ENCODE assay signal across 9 mouse cellular contexts in the genomic region with DNA sequence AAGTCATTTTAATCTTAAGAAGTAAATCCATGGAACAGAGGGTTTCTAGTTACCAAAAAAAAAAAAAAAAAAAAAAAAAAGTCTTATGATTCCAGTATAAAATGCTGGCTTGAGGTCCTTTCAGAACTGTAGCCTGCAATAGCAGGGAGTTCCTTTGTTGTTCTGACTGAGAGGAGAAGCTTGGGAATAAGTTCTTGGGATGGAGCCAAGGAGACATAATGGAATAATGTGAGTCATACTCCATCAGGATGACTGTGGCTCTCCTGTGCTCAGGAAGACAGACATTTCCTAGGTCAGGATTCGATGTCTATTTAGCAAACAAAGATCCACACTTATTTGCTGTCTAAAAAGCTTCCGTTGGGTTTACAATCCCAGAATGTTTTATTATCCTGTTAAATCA.
DNase-seq lines count a peak whose midpoint lies in the region; ATAC-seq lines count a peak whose summit lies in the region.
"Had no signal": no experiment of that assay in that cellular context is flagged by ENCODE, and none has a peak within 500 bp of the region (broad histone marks: within the 10 kb centered on the region; RNA-seq: fewer than 3 reads in every experiment).

No protein-coding gene starts in this region.

- H3K27me3 ChIP-seq in intestine, embryonic 16.5 days (replicated peaks; ENCODE audit: control insufficient read depth, insufficient read depth, low read length): no peaks in the 10 kb centered on the region
- H3K27me3 ChIP-seq in intestine, embryonic 15.5 days (replicated peaks): no peaks in the 10 kb centered on the region
- H3K27me3 ChIP-seq in neural tube, embryonic 13.5 days: no peaks in the 10 kb centered on the region
- H3K27me3 ChIP-seq in heart, embryonic 13.5 days (replicated peaks): no peaks in the 10 kb centered on the region
- H3K27me3 ChIP-seq: forebrain, embryonic 12.5 days had no signal

- H3K4me2 ChIP-seq in intestine, embryonic 16.5 days (ENCODE audit: low read depth, low read length): no peak overlapping the region
- H3K4me2 ChIP-seq in intestine, embryonic 15.5 days (replicated peaks): no peak overlapping the region
- no peak overlapping the region for H3K4me2 ChIP-seq in neural tube, embryonic 13.5 days
- H3K4me2 ChIP-seq in heart, embryonic 13.5 days: no peak overlapping the region
- H3K4me2 ChIP-seq: forebrain, embryonic 12.5 days had no signal

- H3K27ac ChIP-seq in intestine, embryonic 16.5 days (ENCODE audit: low read length): no peak overlapping the region
- H3K27ac ChIP-seq in intestine, embryonic 15.5 days: no peak overlapping the region
- 0 out of 2 replicates have a peak overlapping the region, but pooled peaks have one; percentile 35 for H3K27ac ChIP-seq in neural tube, embryonic 13.5 days (replicated peaks)
- peak overlapping the region; percentile 6; the same call in 1 of the 2 replicates for H3K27ac ChIP-seq in heart, embryonic 13.5 days (replicated peaks)
- H3K27ac ChIP-seq: forebrain, embryonic 12.5 days had no signal

- no peak for DNase-seq in neural tube, embryonic 10.5 days (ENCODE audit: extremely low spot score, low spot score)
- peak; percentile 57 for DNase-seq in skeletal muscle tissue, adult 2 months (ENCODE audit: low read depth, low spot score)
- DNase-seq in ovary, postnatal 10 days (ENCODE audit: low spot score): no peak

- no peaks in the 10 kb centered on the region for H3K36me3 ChIP-seq in intestine, embryonic 16.5 days (ENCODE audit: control insufficient read depth, insufficient read depth, low read length)
- H3K36me3 ChIP-seq in intestine, embryonic 15.5 days: no peaks in the 10 kb centered on the region
- no peaks in the 10 kb centered on the region for H3K36me3 ChIP-seq in neural tube, embryonic 13.5 days
- no peaks in the 10 kb centered on the region for H3K36me3 ChIP-seq in heart, embryonic 13.5 days
- H3K36me3 ChIP-seq: forebrain, embryonic 12.5 days had no signal

- no peak overlapping the region for H3K9ac ChIP-seq in intestine, embryonic 16.5 days (ENCODE audit: low read depth, low read length)
- H3K9ac ChIP-seq in intestine, embryonic 15.5 days: no peak overlapping the region
- H3K9ac ChIP-seq in neural tube, embryonic 13.5 days: no peak overlapping the region
- H3K9ac ChIP-seq in heart, embryonic 13.5 days: no peak overlapping the region
- H3K9ac ChIP-seq: forebrain, embryonic 12.5 days had no signal

- ATAC-seq in intestine, embryonic 16.5 days: 0 out of 2 replicates have a peak, but pooled peaks have one; percentile 21
- ATAC-seq in intestine, embryonic 15.5 days: no peak
- ATAC-seq in neural tube, embryonic 13.5 days (ENCODE audit: low read depth): no peak
- ATAC-seq in heart, embryonic 13.5 days (ENCODE audit: extremely low read depth, insufficient number of reproducible peaks, low FRiP score, low TSS enrichment): no peak

- no peak overlapping the region for H3K4me3 ChIP-seq in intestine, embryonic 16.5 days (ENCODE audit: low read length)
- H3K4me3 ChIP-seq in intestine, embryonic 15.5 days (replicated peaks): no peak overlapping the region
- H3K4me3 ChIP-seq in neural tube, embryonic 13.5 days: no peak overlapping the region
- H3K4me3 ChIP-seq in heart, embryonic 13.5 days: no peak overlapping the region
- H3K4me3 ChIP-seq: forebrain, embryonic 12.5 days; myocyte had no signal

- peaks cover 2% of the 10 kb centered on the region; the same call in 1 of the 2 replicates for H3K4me1 ChIP-seq in intestine, embryonic 16.5 days (ENCODE audit: control insufficient read depth, insufficient read depth, low read length)
- no peaks in the 10 kb centered on the region for H3K4me1 ChIP-seq in intestine, embryonic 15.5 days (replicated peaks)
- H3K4me1 ChIP-seq in neural tube, embryonic 13.5 days (replicated peaks): no peaks in the 10 kb centered on the region
- H3K4me1 ChIP-seq in heart, embryonic 13.5 days: peaks cover 16% of the 10 kb centered on the region
- H3K4me1 ChIP-seq: forebrain, embryonic 12.5 days had no signal

- 50% methylated on average over 2 of the region's 2 CpGs for WGBS in intestine, embryonic 16.5 days
- WGBS in intestine, embryonic 15.5 days: 52% methylated on average over 2 of the region's 2 CpGs
- 63% methylated on average over 2 of the region's 2 CpGs for WGBS in neural tube, embryonic 13.5 days
- WGBS in heart, embryonic 13.5 days: 66% methylated on average over 2 of the region's 2 CpGs

- H3K9me3 ChIP-seq in intestine, embryonic 16.5 days (ENCODE audit: control insufficient read depth, low read length): no peaks in the 10 kb centered on the region
- no peaks in the 10 kb centered on the region for H3K9me3 ChIP-seq in intestine, embryonic 15.5 days
- H3K9me3 ChIP-seq in neural tube, embryonic 13.5 days: no peaks in the 10 kb centered on the region
- H3K9me3 ChIP-seq in heart, embryonic 13.5 days: no peaks in the 10 kb centered on the region
- H3K9me3 ChIP-seq: forebrain, embryonic 12.5 days had no signal

Comparison
In these comparisons a context has a peak if more than half of its experiments do, and no peak if none do; other contexts are left out.
1. H3K27ac ChIP-seq: peak in neural tube, embryonic 13.5 days (single experiment) and heart, embryonic 13.5 days (single experiment); none in intestine, embryonic 16.5 days (single experiment) and intestine, embryonic 15.5 days (single experiment).